8 mouse cellular contexts compared by ENCODE assay signal in the genomic region with DNA sequence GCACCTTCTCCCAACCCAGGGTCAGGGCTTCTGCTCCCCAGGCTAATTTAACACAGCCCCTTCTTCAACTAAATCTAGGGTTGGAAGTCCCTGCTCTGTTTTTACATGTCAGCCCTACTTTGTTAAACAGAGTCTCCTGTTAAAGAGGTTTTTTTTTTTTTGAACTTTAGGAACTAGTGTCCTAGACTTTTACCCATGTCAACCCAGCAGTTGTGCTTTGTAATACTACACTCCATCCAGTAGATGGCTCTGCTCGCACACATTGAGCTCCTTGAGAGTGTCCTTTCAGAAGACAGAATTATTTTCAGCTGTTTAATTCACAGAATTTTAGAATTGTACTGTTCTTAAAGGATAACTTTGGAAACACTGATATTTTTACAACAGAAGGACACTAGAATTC. TPM values are rescaled to one million over a fixed set of nuclear protein-coding genes. Genes with fewer than 3 reads are reported as not detected.
A peak's percentile ranks its signal among the peaks of the same experiment; 100 is the strongest.
DNase-seq lines count a peak whose midpoint lies in the region; ATAC-seq lines count a peak whose summit lies in the region.

No protein-coding gene starts in this region.

- no peaks in the 10 kb centered on the region for H3K9me3 ChIP-seq in limb, embryonic 12.5 days
- H3K9me3 ChIP-seq in midbrain, embryonic 14.5 days (ENCODE audit: control insufficient read depth, low read length) = no peaks in the 10 kb centered on the region

- H3K4me1 ChIP-seq in limb, embryonic 12.5 days (replicated peaks) = peaks cover 30% of the 10 kb centered on the region
- H3K4me1 ChIP-seq in midbrain, embryonic 14.5 days (ENCODE audit: control insufficient read depth, insufficient read depth, low read length) = peaks cover 33% of the 10 kb centered on the region

- H3K36me3 ChIP-seq in limb, embryonic 12.5 days = peaks cover 10% of the 10 kb centered on the region; the same call in 1 of the 2 replicates
- H3K36me3 ChIP-seq in midbrain, embryonic 14.5 days (ENCODE audit: control insufficient read depth, insufficient read depth, low read length) = 0 out of 2 replicates have a peak, but pooled peaks cover 6% of the 10 kb centered on the region

- no peak for ATAC-seq in limb, embryonic 12.5 days (ENCODE audit: insufficient number of reproducible peaks, insufficient read depth, low FRiP score, low TSS enrichment, low read depth)
- no peak for ATAC-seq in midbrain, embryonic 14.5 days (ENCODE audit: low FRiP score, low TSS enrichment)

- 0 out of 2 replicates have a peak overlapping the region, but pooled peaks have one; percentile 81 for H3K4me3 ChIP-seq in limb, embryonic 12.5 days (replicated peaks)
- H3K4me3 ChIP-seq in midbrain, embryonic 14.5 days (replicated peaks; ENCODE audit: low read depth, low read length) = peak overlapping the region; percentile 81

- no peak overlapping the region for H3K9ac ChIP-seq in limb, embryonic 12.5 days (replicated peaks)
- no peak overlapping the region for H3K9ac ChIP-seq in midbrain, embryonic 14.5 days (replicated peaks; ENCODE audit: low read length)

- intact Hi-C loops in heart, postnatal 10 days (cut with DNase I) = loop anchor here (1.0 to 5.0 kb wide), 5 partner anchors 46 to 633 kb away; partner anchors contain the start of genes Boll and Mob4

- DNase-seq in adrenal gland, adult 2 months = peak; percentile 37
- no peak for DNase-seq in adrenal gland, postnatal 25 days
- peak; percentile 70 for DNase-seq in CD4-positive helper T cell, adult 2 months (ENCODE audit: low read depth, low spot score)
- peak; percentile 91 for DNase-seq in embryo, embryonic 10.5 days (ENCODE audit: low spot score)
- peak; percentile 55 to 64 for DNase-seq in heart, postnatal 10 days
- DNase-seq in midbrain, embryonic 14.5 days = peak; percentile 89
- no peak for DNase-seq in urinary bladder, adult 2 months (ENCODE audit: low spot score)

- peak overlapping the region; percentile 91 for H3K4me2 ChIP-seq in limb, embryonic 12.5 days
- H3K4me2 ChIP-seq in midbrain, embryonic 14.5 days (ENCODE audit: low read length) = peak overlapping the region; percentile 87

- no peak overlapping the region for H3K27ac ChIP-seq in limb, embryonic 12.5 days
- no peak overlapping the region for H3K27ac ChIP-seq in midbrain, embryonic 14.5 days (replicated peaks; ENCODE audit: low read depth, low read length)

- 0% methylated on average over 1 of the region's 1 CpGs for WGBS in limb, embryonic 12.5 days
- WGBS in midbrain, embryonic 14.5 days = 4% methylated on average over 1 of the region's 1 CpGs

- H3K27me3 ChIP-seq in limb, embryonic 12.5 days = no peaks in the 10 kb centered on the region
- H3K27me3 ChIP-seq in midbrain, embryonic 14.5 days (ENCODE audit: control insufficient read depth, insufficient read depth, low read length) = no peaks in the 10 kb centered on the region

RNA-seq across cellular contexts. Expression of gene Mars2, which starts 2.3 kb away (rescaled TPM):
- total RNA-seq in adrenal gland, adult 2 months (2021) = 1 to 10 TPM; 5.4 to 6.6 TPM
- polyA plus RNA-seq in adrenal gland, adult 2 months (2012; rRNA removed) = 4.2 and 4.5 TPM in 2 replicates
- 6.9 and 8.1 TPM in 2 replicates for total RNA-seq in adrenal gland, postnatal 25 days (2021)
- 1 to 10 TPM; 4.2 to 5.5 TPM for total RNA-seq in heart, postnatal 10 days (2021)
- polyA plus RNA-seq in limb, embryonic 12.5 days (2016; fragmentation: Nextera tagmentation; extraction: Ambion mirVana) = 2.8 and 3.2 TPM in 2 replicates
- polyA plus RNA-seq in midbrain, embryonic 14.5 days (2014; fragmentation: Nextera tagmentation; extraction: Ambion mirVana) = 4.1 and 4.4 TPM in 2 replicates
- polyA plus RNA-seq in urinary bladder, adult 2 months (2012; rRNA removed) = 1.6 and 1.9 TPM in 2 replicates

RNA-seq across cellular contexts. Expression of gene Rftn2, which starts 12.7 kb away (rescaled TPM):
- total RNA-seq in adrenal gland, adult 2 months (2021) = 10 to 100 TPM; 13.5 to 27.1 TPM
- 2.0 and 2.1 TPM in 2 replicates for polyA plus RNA-seq in adrenal gland, adult 2 months (2012; rRNA removed)
- total RNA-seq in adrenal gland, postnatal 25 days (2021) = 15.5 and 20.0 TPM in 2 replicates
- 10 to 100 TPM; 12.4 to 14.1 TPM for total RNA-seq in heart, postnatal 10 days (2021)
- 35.2 and 38.2 TPM in 2 replicates for polyA plus RNA-seq in limb, embryonic 12.5 days (2016; fragmentation: Nextera tagmentation; extraction: Ambion mirVana)
- 8.7 and 9.5 TPM in 2 replicates for polyA plus RNA-seq in midbrain, embryonic 14.5 days (2014; fragmentation: Nextera tagmentation; extraction: Ambion mirVana)
- 7.1 and 8.7 TPM in 2 replicates for polyA plus RNA-seq in urinary bladder, adult 2 months (2012; rRNA removed)

Comparison
In these comparisons a context has a peak if more than half of its experiments do, and no peak if none do; other contexts are left out.
1. DNase-seq: peak in adrenal gland, adult 2 months (single experiment), CD4-positive helper T cell, adult 2 months (single experiment), embryo, embryonic 10.5 days (single experiment), heart, postnatal 10 days (2 of 2) and midbrain, embryonic 14.5 days (single experiment); none in adrenal gland, postnatal 25 days (single experiment) and urinary bladder, adult 2 months (single experiment).